Comparison of ENCODE assay signal across 9 mouse cellular contexts in genomic region chr15:82016830-82017229, GRCm38 (mm10). TPM values are rescaled to one million over a fixed set of nuclear protein-coding genes. Genes with fewer than 3 reads are reported as not detected.
DNase-seq lines count a peak whose midpoint lies in the region; ATAC-seq and TF ChIP-seq lines count a peak whose summit lies in the region.
"Had no signal": no experiment of that assay in that cellular context is flagged by ENCODE, and none has a peak within 500 bp of the region (broad histone marks: within the 10 kb centered on the region; RNA-seq: fewer than 3 reads in every experiment).

No protein-coding gene starts in this region.

- ATAC-seq in lung, postnatal 0 days, result no peak
- no peak for ATAC-seq in limb, embryonic 13.5 days (ENCODE audit: low FRiP score, low read depth)
- no peak for ATAC-seq in stomach, embryonic 14.5 days (ENCODE audit: insufficient number of reproducible peaks, insufficient read depth, low FRiP score, low read depth)

- intact Hi-C loops in left cerebral cortex, postnatal 14 days (cut with DNase I), result no loop called here

- 0 out of 2 replicates have a peak overlapping the region, but pooled peaks have one; percentile 79 for H3K27ac ChIP-seq in lung, postnatal 0 days (ENCODE audit: low read length)
- H3K27ac ChIP-seq in forebrain, embryonic 10.5 days, result peak overlapping the region; percentile 90
- H3K27ac ChIP-seq in limb, embryonic 13.5 days, result peak overlapping the region; percentile 67; the same call in 1 of the 2 replicates
- peak overlapping the region; percentile 59; the same call in 1 of the 2 replicates for H3K27ac ChIP-seq in stomach, embryonic 14.5 days (ENCODE audit: low read length)

- no peaks in the 10 kb centered on the region for H3K36me3 ChIP-seq in lung, postnatal 0 days (ENCODE audit: insufficient read depth, low read length)
- H3K36me3 ChIP-seq in forebrain, embryonic 10.5 days (replicated peaks), result peaks cover 44% of the 10 kb centered on the region
- H3K36me3 ChIP-seq in limb, embryonic 13.5 days, result peaks cover 22% of the 10 kb centered on the region
- H3K36me3 ChIP-seq in stomach, embryonic 14.5 days (ENCODE audit: control insufficient read depth, insufficient read depth, low read length), result peaks cover 14% of the 10 kb centered on the region

- WGBS in lung, postnatal 0 days, result 14% methylated on average over 6 of the region's 6 CpGs
- WGBS in forebrain, embryonic 10.5 days, result 29% methylated on average over 6 of the region's 6 CpGs
- 23% methylated on average over 6 of the region's 6 CpGs for WGBS in limb, embryonic 13.5 days
- WGBS in stomach, embryonic 14.5 days, result 27% methylated on average over 6 of the region's 6 CpGs

- TF ChIP-seq EP300 in lung, postnatal 0 days (IDR thresholded peaks at IDR 0.05), result no peak

- H3K4me3 ChIP-seq in lung, postnatal 0 days (ENCODE audit: low read depth, low read length), result peak overlapping the region; percentile 84
- peak overlapping the region; percentile 86 for H3K4me3 ChIP-seq in forebrain, embryonic 10.5 days
- H3K4me3 ChIP-seq in limb, embryonic 13.5 days, result peak overlapping the region; percentile 92
- H3K4me3 ChIP-seq in stomach, embryonic 14.5 days (ENCODE audit: low read depth, low read length), result peak overlapping the region; percentile 96

- H3K4me1 ChIP-seq in lung, postnatal 0 days (ENCODE audit: insufficient read depth, low read depth, low read length), result peaks cover 6% of the 10 kb centered on the region; the same call in 1 of the 2 replicates
- H3K4me1 ChIP-seq in forebrain, embryonic 10.5 days, result peaks cover 34% of the 10 kb centered on the region
- H3K4me1 ChIP-seq in limb, embryonic 13.5 days, result peaks cover 24% of the 10 kb centered on the region
- peaks cover 13% of the 10 kb centered on the region for H3K4me1 ChIP-seq in stomach, embryonic 14.5 days (ENCODE audit: control insufficient read depth, insufficient read depth, low read length)

- no peak for TF ChIP-seq CTCF in lung, postnatal 0 days (IDR thresholded peaks at IDR 0.05)

- H3K9ac ChIP-seq in lung, postnatal 0 days (replicated peaks; ENCODE audit: low read depth), result no peak overlapping the region
- peak overlapping the region; percentile 77 for H3K9ac ChIP-seq in limb, embryonic 13.5 days
- H3K9ac ChIP-seq in stomach, embryonic 14.5 days (replicated peaks; ENCODE audit: low read depth, low read length), result peak overlapping the region; percentile 59

- peak; percentile 7 for DNase-seq in lung, postnatal 0 days (ENCODE audit: low spot score)
- no peak for DNase-seq in lung, postnatal 25 days (ENCODE audit: low spot score)
- DNase-seq in forebrain, embryonic 10.5 days (ENCODE audit: extremely low spot score, low spot score), result no peak
- DNase-seq in left cerebral cortex, postnatal 14 days (ENCODE audit: low spot score in 2 of 2), result no peak
- no peak for DNase-seq in gastrocnemius, postnatal 4 days (ENCODE audit: low spot score in 2 of 2)

- no peaks in the 10 kb centered on the region for H3K27me3 ChIP-seq in lung, postnatal 0 days (replicated peaks; ENCODE audit: insufficient read depth, low read length)
- H3K27me3 ChIP-seq in forebrain, embryonic 10.5 days (ENCODE audit: poor library complexity, severe bottlenecking), result no peaks in the 10 kb centered on the region
- no peaks in the 10 kb centered on the region for H3K27me3 ChIP-seq in limb, embryonic 13.5 days
- H3K27me3 ChIP-seq in stomach, embryonic 14.5 days (ENCODE audit: control insufficient read depth, insufficient read depth, low read length), result no peaks in the 10 kb centered on the region

- no peaks in the 10 kb centered on the region for H3K9me3 ChIP-seq in lung, postnatal 0 days (ENCODE audit: low read length)
- no peaks in the 10 kb centered on the region for H3K9me3 ChIP-seq in forebrain, embryonic 10.5 days
- H3K9me3 ChIP-seq in limb, embryonic 13.5 days, result no peaks in the 10 kb centered on the region
- no peaks in the 10 kb centered on the region for H3K9me3 ChIP-seq in stomach, embryonic 14.5 days (ENCODE audit: control insufficient read depth, low read depth, low read length)

- peak overlapping the region; percentile 96 for H3K4me2 ChIP-seq in lung, postnatal 0 days (replicated peaks; ENCODE audit: low read depth, low read length)
- H3K4me2 ChIP-seq in limb, embryonic 13.5 days (replicated peaks), result peak overlapping the region; percentile 95
- H3K4me2 ChIP-seq in stomach, embryonic 14.5 days (replicated peaks; ENCODE audit: low read depth, low read length), result peak overlapping the region; percentile 70

RNA-seq across cellular contexts. Expression of gene Desi1, which starts 16.8 kb away (rescaled TPM):
- polyA plus RNA-seq in lung, postnatal 0 days (2015; fragmentation: Nextera tagmentation; extraction: Ambion mirVana), result 14.5 and 17.1 TPM in 2 replicates
- polyA plus RNA-seq in forebrain, embryonic 10.5 days (2016; fragmentation: Nextera tagmentation; extraction: Ambion mirVana), result 35.2 and 36.5 TPM in 2 replicates
- 26.6 and 26.9 TPM in 2 replicates for polyA plus RNA-seq in limb, embryonic 13.5 days (2015; fragmentation: Nextera tagmentation; extraction: Ambion mirVana)
- 24.2 and 26.3 TPM in 2 replicates for polyA plus RNA-seq in stomach, embryonic 14.5 days (2014; fragmentation: Nextera tagmentation; extraction: Ambion mirVana)
- total RNA-seq in left cerebral cortex, postnatal 14 days (2021), result 100 to 1,000 TPM; 103 to 117 TPM
- total RNA-seq in gastrocnemius, postnatal 4 days (2021), result 10 to 100 TPM; 21.9 to 23.9 TPM

RNA-seq across cellular contexts. Expression of gene Xrcc6, which starts 29.2 kb away (rescaled TPM):
- 19.6 and 24.6 TPM in 2 replicates for polyA plus RNA-seq in lung, postnatal 0 days (2015; fragmentation: Nextera tagmentation; extraction: Ambion mirVana)
- 90.8 and 94.9 TPM in 2 replicates for polyA plus RNA-seq in forebrain, embryonic 10.5 days (2016; fragmentation: Nextera tagmentation; extraction: Ambion mirVana)
- polyA plus RNA-seq in limb, embryonic 13.5 days (2015; fragmentation: Nextera tagmentation; extraction: Ambion mirVana), result 88.5 and 92.1 TPM in 2 replicates
- polyA plus RNA-seq in stomach, embryonic 14.5 days (2014; fragmentation: Nextera tagmentation; extraction: Ambion mirVana), result 75.4 and 90.0 TPM in 2 replicates
- total RNA-seq in left cerebral cortex, postnatal 14 days (2021), result 10 to 100 TPM; 18.7 to 23.9 TPM
- 10 to 100 TPM; 26.2 to 28.6 TPM for total RNA-seq in gastrocnemius, postnatal 4 days (2021)

RNA-seq across cellular contexts. Expression of gene Snu13, which starts 30.6 kb away (rescaled TPM):
- 131 and 139 TPM in 2 replicates for polyA plus RNA-seq in lung, postnatal 0 days (2015; fragmentation: Nextera tagmentation; extraction: Ambion mirVana)
- polyA plus RNA-seq in forebrain, embryonic 10.5 days (2016; fragmentation: Nextera tagmentation; extraction: Ambion mirVana), result 386 and 402 TPM in 2 replicates
- polyA plus RNA-seq in limb, embryonic 13.5 days (2015; fragmentation: Nextera tagmentation; extraction: Ambion mirVana), result 294 and 308 TPM in 2 replicates
- 283 and 284 TPM in 2 replicates for polyA plus RNA-seq in stomach, embryonic 14.5 days (2014; fragmentation: Nextera tagmentation; extraction: Ambion mirVana)
- total RNA-seq in left cerebral cortex, postnatal 14 days (2021), result 100 to 1,000 TPM in 1 of 2 experiments, 10 to 100 TPM in 1; 91.1 to 102 TPM
- 10 to 100 TPM; 60.2 to 64.0 TPM for total RNA-seq in gastrocnemius, postnatal 4 days (2021)

RNA-seq across cellular contexts. Expression of gene 1700029P11Rik, which starts 36.5 kb away (rescaled TPM):
- not detected in 2 replicates for polyA plus RNA-seq in lung, postnatal 0 days (2015; fragmentation: Nextera tagmentation; extraction: Ambion mirVana)
- polyA plus RNA-seq in forebrain, embryonic 10.5 days (2016; fragmentation: Nextera tagmentation; extraction: Ambion mirVana), result not detected in 2 replicates
- polyA plus RNA-seq in limb, embryonic 13.5 days (2015; fragmentation: Nextera tagmentation; extraction: Ambion mirVana), result not detected in 2 replicates
- not detected in 2 replicates for polyA plus RNA-seq in stomach, embryonic 14.5 days (2014; fragmentation: Nextera tagmentation; extraction: Ambion mirVana)
- total RNA-seq in left cerebral cortex, postnatal 14 days (2021), result not detected
- not detected for total RNA-seq in gastrocnemius, postnatal 4 days (2021)
- total RNA-seq: left cerebral cortex, adult 18-20 months had no signal
- polyA plus RNA-seq: brain, embryonic 14.5 days had no signal

RNA-seq across cellular contexts. Expression of gene 4930407I10Rik, which starts 42.1 kb away (rescaled TPM):
- polyA plus RNA-seq in lung, postnatal 0 days (2015; fragmentation: Nextera tagmentation; extraction: Ambion mirVana), result not detected in 2 replicates
- polyA plus RNA-seq in forebrain, embryonic 10.5 days (2016; fragmentation: Nextera tagmentation; extraction: Ambion mirVana), result not detected in 2 replicates
- polyA plus RNA-seq in limb, embryonic 13.5 days (2015; fragmentation: Nextera tagmentation; extraction: Ambion mirVana), result 0.03 TPM in 1 of 2 replicates, not detected in the other
- not detected in 2 replicates for polyA plus RNA-seq in stomach, embryonic 14.5 days (2014; fragmentation: Nextera tagmentation; extraction: Ambion mirVana)
- not detected for total RNA-seq in left cerebral cortex, postnatal 14 days (2021)
- not detected for total RNA-seq in gastrocnemius, postnatal 4 days (2021)
- total RNA-seq: left cerebral cortex, adult 18-20 months had no signal
